Mouse (Mus musculus): ENCODE measurements around the gene Zbtb43. TPM values are rescaled to one million over a fixed set of nuclear protein-coding genes. Genes with fewer than 3 reads are reported as not detected.

Zbtb43 gene
- total RNA-seq, 2 experiments from 2014 or later, result 17.5 to 20.6 TPM

- DNase-seq, result no peak
- intact Hi-C loops (cut with DNase I), result no loop called here
These were observed 13.0 kb downstream of the Zbtb43 start for GRCm38 (mm10) chr2:33455350-33455749.

DNA sequence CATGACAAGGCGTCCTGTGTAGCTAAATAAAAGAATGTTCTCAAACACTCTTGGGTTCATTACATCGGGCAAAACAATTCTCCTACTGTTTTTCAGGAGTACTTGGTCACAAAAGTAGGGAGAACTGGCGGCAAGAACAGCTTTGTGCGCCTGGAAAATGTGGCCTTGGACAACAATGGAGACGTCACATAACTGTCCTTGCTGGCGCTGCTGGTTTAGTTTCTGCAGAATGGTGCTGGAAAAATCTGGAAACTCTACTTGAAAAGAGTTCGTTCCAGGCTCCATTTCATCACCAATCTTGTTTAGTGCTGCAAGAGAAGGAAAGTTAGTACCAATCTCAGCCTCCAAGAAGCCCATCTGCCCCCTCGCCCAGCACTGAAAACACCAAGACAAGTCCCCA, 13.5 kb downstream of the Zbtb43 start:
- no peak for DNase-seq
- intact Hi-C loops (cut with DNase I), result no loop called here

- intact Hi-C loops (cut with DNase I), result no loop called here
- no peak for DNase-seq
These were observed 14.9 kb downstream of the Zbtb43 start for GRCm38 (mm10) chr2:33453476-33453875.

GRCm38 (mm10) chr2:33452721-33453120, 15.6 kb downstream of the Zbtb43 start:
- DNase-seq, result no peak
- intact Hi-C loops (cut with DNase I), result no loop called here

- intact Hi-C loops (cut with DNase I), result no loop called here
- DNase-seq, result peak; percentile 21 to 31
These were observed 16.2 kb downstream of the Zbtb43 start for GRCm38 (mm10) chr2:33452140-33452539.

DNA sequence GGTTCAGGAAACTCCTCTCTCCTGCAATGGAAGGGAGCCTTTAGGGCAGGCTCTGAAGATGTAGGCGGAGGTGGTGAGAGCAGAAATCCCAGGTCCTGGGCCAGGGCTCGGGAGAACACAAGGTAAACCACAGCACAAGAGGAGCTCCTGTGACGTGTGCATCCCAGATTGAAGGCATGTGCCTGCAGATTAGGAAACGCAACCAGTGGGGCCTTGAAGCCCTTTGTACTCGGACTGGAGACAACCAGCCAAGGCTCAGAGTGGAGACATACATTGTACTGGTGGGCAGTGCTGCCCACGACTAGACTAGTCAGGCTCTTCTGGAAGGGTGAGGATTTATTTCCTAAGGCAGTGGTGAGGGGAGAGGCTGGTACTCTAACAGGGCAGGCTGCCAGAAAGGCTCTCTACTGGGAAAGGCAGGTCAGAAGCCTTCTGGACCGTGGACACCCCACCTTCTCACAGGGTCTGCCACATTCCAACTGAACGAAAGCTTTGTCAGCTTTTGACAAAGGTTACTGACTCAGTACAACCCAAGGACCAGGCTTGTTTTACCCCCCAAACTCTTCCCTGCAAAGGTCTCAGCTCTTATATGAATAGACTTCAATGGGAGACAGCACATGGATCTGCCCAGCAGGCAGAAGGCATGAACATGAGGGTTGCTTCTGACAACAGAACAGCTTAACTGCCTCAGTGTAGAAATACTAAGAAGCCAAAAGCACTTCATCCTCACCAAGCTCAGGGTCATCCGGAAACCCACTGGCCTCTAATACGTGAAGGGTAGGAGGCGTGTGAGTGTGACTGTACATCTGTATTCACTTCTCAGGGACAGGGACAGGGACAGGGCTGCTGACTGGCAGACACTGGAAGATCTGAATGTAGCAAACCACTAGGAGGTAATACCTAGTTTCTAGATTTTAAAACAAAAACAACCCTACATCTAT, 17.1 kb downstream of the Zbtb43 start:
- intact Hi-C loops (cut with DNase I), result no loop called here
- DNase-seq, result no peak

DNA sequence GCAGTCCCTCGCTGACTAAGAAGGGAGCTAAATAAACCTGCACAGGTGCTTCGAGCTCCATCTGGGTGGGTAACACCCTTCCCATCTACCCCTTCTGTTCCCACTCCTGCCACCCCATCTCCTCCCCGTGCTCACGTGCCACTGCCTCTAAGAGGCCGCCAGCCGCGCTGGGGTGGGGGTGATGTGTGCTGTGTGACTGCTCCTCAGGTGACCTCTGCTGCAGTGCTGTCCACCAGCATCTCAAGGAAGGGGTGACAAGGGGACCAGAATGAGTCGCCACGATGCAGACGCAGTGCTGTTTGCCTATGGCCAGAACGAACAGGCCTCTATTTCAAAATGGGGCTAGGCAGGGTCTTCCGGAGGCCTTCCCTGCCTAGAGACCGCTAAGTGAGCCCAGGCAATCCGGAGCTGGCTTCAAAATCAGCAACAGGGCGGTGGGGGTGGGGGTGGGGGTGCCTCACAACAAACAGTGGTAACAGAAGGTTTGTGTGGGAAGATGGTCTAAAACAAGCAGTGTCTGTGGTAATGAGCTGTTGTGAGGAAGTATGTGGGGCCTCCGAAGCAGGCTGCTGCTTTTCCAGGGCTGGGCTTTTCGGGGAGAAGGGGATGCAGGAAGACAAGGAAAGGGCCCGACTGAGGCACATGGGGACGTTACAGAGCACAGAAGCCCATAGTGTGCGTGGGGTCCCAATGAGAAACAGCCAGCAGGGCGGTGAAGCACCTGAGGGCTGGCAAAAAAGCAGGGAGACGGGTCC, 19.1 kb downstream of the Zbtb43 start:
- no peak for DNase-seq
- intact Hi-C loops (cut with DNase I), result no loop called here

DNA sequence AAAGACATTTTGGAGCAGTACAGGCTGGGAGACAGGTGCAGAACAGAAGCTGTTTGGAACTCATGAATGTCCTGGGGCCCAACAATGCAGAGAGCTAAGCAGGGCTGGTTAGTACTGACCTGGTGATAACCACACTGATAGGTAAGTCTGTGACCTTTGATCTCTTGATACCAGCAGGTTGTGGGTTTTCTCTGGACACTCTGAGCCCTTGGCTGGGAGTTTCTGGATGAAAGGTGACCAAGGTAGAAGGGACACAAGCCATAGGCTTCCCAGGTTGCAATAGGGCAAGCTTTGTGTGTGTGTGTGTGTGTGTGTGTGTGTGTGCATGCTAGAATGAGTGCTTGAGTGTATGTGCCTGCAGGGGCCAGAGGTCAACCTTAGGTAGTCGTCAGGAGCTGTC, 21.6 kb downstream of the Zbtb43 start:
- no peak for DNase-seq
- intact Hi-C loops (cut with DNase I), result no loop called here

DNA sequence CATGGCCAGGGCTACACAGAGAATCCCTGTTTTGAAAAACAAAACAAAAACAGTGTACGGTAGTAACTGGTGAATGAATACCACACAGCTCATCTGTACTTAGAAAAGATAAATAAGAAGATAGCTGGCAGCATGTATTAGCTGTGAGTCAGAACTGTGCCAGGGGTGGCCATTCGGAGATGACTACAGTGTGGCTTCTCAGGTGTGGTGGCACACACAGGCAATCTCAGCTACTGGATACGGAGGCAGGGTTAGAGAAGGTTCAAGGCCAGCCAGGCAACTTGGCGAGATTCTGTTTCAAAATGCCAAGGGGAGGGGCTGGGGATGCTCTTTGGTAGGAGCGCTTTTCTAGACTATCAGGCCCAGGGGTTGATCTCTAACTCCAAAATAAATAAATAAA, 22.6 kb downstream of the Zbtb43 start:
- DNase-seq, result no peak
- intact Hi-C loops (cut with DNase I), result no loop called here

GRCm38 (mm10) chr2:33444862-33445261, 23.5 kb downstream of the Zbtb43 start:
- intact Hi-C loops (cut with DNase I), result no loop called here
- no peak for DNase-seq

DNA sequence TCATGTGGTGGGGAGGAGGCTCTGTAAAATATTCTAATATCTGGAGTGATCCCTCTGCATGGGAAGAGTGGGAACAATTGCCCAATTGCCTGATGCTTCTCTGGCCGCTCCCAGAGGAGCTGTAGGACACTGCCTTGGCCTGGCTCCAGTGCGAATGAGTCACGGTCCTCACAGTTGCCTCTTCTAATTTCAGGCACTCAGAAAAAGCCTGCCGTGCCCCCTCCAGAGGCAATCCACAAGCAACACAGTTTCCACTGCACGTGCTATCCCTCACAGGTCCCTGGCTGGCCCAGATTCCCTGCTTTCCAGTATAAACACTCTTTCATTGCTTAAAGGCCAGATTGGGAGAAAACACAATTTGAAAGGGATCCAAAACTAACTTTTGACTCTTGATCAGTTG, 24.0 kb downstream of the Zbtb43 start:
- DNase-seq, result peak; percentile 88
- intact Hi-C loops (cut with DNase I), result no loop called here

- intact Hi-C loops (cut with DNase I), result no loop called here
- no peak for DNase-seq
These were observed 25.7 kb downstream of the Zbtb43 start for GRCm38 (mm10) chr2:33442701-33443100.

GRCm38 (mm10) chr2:33440893-33441292, 27.5 kb downstream of the Zbtb43 start:
- intact Hi-C loops (cut with DNase I), result no loop called here
- DNase-seq, result no peak

- intact Hi-C loops (cut with DNase I), result no loop called here
- DNase-seq, result no peak
These were observed 28.2 kb downstream of the Zbtb43 start for GRCm38 (mm10) chr2:33439980-33440670.

DNA sequence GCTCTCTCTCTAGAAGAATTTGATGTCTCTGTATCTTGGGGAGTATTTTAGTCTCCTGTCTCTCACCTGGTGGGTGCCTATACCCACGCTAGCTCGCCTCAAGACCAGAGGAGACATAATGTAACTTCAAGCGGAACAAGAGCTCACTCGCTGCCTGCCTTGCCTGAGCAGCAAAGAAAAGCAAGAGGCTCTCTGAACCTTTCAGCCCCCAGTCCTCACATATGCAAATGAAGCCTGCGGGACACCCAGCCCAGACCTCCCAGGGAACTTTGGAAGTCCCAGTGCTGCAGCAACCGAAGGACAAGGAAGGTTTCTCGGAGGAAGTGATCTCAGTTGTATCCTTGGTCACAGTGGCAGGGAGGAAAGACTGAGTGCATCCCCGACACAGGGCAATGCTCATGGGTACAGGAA, 28.9 kb downstream of the Zbtb43 start:
- DNase-seq, result no peak
- intact Hi-C loops (cut with DNase I), result no loop called here

DNA sequence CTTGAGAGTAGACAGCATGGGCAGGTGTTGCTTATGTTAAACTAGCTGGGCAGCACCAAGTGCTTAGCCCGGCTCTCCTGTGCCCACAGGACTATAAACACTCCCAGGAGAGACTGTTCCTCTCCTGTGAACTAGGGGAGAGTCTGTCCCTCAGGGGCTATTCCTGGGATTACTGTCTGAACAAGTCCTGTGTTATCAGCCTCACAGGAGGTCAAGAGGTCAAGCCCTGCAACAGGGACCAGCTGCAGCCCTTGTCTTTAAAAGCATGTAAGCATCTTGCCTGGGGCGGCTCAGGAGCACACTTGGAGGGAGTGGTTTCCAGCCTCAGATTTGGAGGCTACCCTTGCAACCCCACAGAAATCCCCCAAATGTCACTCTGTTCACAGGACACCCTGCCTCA, 30.0 kb downstream of the Zbtb43 start:
- intact Hi-C loops (cut with DNase I), result no loop called here
- no peak for DNase-seq

DNA sequence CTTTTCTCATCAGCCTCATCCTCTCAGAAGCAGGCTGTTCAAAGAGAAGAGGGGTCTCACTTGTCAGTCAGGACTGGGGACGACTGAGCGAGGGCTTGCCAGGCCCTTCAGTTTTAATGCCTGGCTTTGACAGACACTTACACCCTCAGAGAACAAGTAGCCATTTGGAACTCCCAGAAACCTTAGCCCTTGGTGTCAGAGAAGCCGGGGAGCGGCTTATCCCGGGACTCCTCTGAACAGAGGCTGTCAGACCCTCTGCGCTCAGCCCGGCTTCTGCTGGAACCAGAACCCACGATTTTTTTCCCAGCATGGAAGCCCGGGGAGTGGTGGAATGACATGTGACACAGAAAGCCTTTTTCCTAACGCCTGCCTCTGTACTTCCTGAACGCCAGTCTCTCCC, 31.2 kb downstream of the Zbtb43 start:
- DNase-seq, result no peak
- intact Hi-C loops (cut with DNase I), result no loop called here

DNA sequence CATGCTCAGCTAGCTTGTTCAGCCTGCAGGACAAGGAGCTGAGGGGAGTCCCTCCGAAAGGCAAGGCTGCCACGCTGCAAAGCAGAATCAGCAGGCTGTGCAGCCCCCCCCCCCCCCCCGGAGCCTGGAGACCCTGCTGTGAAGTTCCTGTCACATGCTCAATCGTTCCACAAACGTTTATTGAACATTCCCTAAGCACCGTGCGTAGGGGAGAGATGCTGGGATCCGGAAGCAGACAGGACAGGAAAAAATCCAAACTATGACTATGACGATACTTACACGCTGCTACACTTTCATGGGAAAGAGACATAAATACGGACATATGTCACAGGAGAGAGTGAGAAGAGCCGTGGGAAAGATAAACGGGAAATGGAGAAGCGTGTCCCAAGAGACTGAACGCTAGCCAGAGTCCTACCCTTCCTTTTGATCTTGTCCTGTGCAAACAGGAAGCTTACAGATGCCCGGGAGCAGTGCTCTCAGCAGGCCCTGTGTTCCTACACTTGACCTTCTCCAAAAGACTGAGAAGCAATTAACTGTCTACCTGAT, 32.3 kb downstream of the Zbtb43 start:
- DNase-seq, result no peak
- intact Hi-C loops (cut with DNase I), result no loop called here

DNA sequence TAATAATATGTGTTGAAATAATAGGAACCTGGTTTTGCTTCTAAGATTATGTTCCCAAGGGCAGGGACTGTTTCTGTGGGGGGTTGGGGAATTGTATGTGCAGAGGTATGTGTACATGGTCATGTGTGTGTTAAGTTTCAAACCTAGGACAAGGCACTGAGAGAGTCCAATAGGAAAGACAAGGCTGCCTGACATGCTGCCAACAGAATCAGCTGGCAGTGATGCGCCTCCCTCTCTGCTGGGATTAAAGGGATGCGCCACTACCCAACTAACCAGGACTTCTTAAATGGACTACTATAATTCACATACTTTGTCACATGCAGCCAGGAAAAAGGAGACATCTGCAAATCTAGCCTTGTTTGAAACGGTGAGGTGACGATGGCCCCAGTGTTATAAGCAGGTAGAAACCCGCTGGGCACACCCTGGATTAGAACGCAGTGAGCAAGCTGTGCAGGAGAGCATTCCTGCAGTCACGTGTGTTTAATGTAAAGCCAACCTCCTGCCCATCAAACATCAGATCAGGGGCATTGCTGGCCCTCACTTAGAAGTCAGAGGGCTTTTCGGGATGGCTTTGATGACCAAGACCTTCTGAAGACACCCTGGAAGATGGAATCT, 33.2 kb downstream of the Zbtb43 start:
- intact Hi-C loops (cut with DNase I), result no loop called here
- no peak for DNase-seq

DNA sequence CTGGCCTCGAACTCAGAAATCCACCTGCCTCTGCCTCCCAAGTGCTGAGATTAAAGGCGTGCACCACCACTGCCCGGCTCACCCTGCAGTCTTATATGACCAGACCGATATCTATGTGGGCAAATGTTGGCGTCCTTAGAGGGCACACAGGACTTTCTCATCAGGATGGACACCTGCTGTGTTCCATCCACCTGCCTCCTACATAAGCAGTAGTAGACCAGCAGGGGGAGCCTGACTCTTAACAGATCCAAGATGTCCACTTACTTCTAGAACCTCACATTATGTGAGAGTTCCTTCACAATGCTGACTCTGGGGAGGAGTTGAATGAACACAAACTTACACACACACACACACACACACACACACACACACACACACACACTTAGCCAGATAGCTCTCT, 35.5 kb downstream of the Zbtb43 start:
- intact Hi-C loops (cut with DNase I), result no loop called here
- DNase-seq, result peak; percentile 29 to 34
